Mouse (Mus musculus) brain, embryonic 18.5 days (tissue): ENCODE measurements around the gene Zmiz2.
"Not testable (repeated sequence)": the region's sequence is repeated elsewhere in the genome, so short reads cannot be mapped to it uniquely, and the experiment has no call there.

Experiments
- DNase-seq: peaks from one replicate; pipeline ENCODE4 v3.0.0-alpha.2; 2012; ENCODE audit warnings: low read depth, low spot score

The Zmiz2 gene

DNA sequence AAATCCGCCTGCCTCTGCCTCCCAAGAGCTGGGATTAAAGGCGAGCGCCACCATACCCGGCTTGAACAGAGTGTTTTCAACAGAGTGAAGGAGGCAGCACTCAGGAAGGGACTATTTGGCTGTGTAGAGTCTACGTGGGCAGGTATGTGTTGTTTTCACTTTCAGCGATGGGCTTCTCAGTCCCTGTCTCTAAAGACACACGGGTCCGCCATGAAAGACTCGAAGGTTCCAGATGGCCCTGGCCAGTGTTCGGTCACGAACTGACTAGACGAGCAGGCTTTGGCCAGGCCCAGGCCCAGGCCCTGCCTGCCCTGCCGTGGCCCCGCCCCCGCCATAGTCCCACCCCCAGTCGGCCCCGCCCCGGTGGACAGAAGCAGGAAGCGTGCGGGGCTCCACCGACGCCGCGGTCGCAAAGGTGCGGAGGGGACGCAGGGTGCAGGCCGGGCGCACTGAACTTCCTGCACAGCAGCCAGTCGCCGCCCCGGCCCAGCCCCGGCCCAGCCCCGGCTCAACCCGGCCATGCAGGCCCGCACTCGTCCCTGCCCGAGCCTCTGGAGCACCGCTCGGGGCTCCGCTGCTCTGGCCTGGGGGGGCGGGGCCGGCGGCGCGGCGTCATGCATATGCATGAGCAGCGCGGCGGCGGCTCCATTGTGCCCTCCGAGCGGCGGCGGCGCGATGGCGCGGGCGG lies at the start of gene Zmiz2:
Gene Zmiz2, plus strand, starts transcription at position 349 of the 688 bp plus-strand sequence.
- peak; percentile 82 for DNase-seq

DNA sequence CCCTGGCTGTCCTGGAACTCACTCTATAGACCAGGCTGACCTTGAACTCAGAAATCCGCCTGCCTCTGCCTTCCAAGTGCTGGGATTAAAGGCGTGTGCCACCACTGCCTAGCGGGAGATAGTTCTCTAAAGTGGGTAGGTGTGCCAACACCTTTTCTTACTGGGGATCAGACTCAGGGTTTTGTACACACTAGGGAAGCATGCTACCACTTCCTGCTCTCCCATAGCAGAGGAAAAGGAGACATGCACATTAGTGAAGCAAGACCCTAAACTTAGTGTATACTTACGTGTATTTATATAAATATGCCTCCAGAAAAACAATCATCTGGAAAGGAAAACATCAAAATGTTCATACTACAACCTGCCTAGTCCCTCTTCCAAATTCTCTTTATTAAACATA lies 42.9 kb upstream of the Zmiz2 start:
- no peak for DNase-seq

DNA sequence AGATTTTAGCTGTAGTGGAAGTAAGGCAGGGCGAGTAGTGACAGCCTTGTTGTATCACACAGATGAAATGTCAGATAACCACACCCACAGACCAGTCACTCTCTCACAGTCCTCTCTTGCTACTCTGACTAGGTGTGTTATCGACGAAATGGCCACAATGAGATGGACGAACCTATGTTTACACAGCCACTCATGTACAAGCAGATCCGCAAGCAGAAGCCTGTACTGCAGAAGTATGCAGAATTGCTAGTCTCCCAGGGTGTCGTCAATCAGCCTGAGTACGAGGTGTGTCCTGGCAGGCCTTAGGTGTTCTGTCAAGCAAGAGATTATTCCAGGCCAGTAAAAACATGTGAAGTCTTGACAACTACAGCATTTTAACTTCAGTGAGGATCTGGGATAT lies 41.9 kb upstream of the Zmiz2 start:
- DNase-seq: no peak

DNA sequence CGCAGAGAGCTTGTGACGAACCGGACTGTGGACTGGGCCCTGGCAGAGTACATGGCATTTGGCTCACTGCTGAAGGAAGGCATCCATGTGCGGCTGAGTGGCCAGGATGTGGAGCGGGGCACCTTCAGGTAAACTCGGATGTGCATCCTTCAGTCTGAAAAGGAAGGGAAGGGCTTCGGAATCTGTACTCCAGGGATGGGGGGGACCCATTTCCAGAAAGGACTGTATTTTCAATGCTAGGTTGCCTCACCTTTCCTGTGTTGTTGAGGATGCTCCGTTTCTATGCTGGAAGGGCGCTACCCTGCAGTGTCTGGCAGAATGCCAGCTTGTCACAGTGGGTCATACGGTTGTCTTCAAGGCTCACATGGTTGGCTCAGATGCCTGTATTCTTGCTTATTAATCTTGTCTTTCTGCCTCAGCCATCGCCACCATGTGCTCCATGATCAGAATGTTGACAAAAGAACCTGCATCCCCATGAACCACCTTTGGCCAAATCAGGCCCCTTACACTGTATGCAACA lies 40.1 kb upstream of the Zmiz2 start:
- no peak for DNase-seq

DNA sequence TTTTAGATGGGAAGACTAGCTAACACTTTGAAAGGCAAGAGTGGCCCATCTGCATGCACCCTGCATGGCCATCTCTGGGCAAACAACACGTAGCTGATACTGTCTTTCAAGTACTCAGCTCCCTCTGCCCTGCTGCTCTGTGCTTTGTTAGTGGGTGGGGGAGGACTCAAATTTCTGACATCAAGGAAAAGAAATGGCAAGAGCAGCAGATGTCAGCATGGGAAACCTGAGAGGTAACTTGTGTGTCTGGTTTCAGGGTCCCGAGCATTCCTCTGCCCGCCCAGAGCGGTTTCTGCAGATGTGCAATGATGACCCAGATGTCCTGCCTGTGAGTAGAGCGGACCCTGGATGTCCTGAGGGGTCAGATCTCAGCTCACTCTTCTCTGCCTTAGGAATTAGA lies 39.3 kb upstream of the Zmiz2 start:
- DNase-seq: no peak

DNA sequence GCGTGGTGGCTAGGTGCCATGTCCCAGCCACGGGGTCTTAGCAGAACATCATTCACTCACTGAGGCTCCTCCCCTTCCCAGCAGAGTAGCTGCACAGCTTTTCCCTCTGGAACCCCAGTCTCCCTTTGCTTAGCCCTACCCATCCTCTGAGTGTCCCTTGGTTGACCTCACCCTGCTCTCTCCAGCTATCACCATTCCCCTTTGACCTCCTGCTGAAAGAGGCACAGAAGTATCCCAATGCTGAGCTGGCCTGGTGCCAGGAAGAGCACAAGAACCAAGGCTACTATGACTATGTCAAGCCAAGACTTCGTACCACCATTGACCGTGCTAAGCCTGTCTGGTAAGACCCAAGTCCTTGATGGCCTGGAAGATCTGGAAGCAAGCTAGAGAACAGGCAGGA lies 33.8 kb upstream of the Zmiz2 start:
- no peak for DNase-seq

DNA sequence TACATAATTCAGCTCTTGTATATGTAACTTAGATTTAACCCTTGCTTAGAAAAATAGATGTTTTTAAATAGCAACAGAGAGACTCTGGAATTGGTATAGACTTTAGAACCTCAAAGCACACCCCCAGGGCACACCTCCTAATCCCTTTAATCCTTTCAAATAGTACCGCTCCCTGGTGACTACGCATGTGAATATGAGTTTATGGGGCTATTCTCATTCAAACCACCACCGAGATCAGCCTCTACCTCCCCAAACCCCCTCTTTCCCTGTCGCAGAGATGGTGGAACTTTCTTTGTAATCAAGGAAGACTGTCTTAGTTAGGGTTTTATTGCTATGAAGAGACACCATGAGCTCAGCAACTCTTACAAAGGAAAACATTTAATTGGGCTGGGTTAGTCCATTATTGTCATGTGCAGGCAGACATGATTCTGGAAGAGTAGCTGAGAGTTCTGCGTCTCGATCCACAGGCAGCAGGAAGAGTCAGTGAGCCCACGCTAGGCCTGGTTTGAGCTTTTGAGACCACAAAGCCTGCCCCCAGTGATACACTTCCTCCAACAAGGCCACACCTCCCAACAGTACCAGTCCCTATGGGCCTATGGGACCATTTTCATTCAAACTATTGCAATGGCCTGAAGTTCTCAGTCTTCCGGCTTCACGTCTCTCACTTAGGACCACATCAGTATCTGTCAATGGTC lies 24.1 kb upstream of the Zmiz2 start:
- no peak for DNase-seq

DNA sequence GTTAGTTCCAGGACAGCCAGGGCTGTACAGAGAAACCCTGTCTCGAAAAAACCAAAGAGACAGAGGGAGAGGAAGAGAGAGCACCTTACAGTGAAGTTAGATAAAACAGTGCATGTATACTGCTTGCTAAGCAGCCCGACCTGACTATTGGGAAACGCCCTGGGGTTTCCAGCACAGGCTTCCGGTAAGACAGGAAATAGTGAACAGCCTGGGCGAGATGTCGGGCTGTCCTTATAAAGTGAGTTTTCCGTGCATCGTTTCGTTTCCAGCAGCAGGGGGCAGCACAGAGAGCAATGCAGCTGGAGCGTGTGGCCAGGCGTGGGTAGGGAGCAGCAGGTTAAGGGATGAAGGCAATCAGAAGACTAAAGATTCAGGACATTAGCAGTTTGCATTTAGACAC lies 23.0 kb upstream of the Zmiz2 start:
- DNase-seq: no peak

DNA sequence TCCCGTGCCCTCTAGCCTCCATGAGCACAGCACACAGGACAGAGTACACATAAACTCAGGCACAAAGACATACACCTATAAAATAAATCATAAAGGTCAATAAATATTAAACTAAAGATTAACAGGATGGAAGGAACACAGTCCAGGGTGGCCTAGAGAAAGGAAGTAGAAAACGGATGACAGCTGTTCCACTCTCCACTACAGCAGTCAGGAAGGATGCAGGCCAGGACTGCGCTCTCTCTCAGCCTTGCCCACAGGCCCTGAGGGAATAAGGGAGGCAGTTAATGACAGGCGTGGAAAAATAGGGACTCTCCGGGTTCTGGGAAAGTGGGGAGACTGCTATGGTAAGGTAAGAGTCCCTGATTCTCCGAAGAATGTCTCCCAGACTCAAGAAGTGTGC lies 22.4 kb upstream of the Zmiz2 start:
- DNase-seq: no peak

DNA sequence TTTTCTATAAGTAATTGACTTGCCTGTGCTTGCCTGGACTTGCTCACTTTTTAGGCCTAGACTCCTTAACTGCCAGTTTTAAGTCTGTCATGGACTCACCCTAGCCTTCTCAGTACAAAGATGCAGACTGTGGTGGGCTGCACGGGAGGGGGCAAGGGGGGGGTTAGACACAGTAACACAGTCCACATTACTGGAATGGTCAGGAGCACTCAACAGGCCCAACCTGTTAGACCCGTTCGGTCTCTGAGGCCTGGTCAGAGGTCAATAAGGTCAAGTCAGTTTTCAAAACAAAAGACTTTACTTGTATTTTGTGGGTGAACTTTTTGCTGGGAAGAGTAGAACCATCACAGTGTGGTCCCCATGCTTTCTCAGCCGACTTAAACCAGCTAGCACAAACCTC lies 21.7 kb upstream of the Zmiz2 start:
- DNase-seq: no peak

DNA sequence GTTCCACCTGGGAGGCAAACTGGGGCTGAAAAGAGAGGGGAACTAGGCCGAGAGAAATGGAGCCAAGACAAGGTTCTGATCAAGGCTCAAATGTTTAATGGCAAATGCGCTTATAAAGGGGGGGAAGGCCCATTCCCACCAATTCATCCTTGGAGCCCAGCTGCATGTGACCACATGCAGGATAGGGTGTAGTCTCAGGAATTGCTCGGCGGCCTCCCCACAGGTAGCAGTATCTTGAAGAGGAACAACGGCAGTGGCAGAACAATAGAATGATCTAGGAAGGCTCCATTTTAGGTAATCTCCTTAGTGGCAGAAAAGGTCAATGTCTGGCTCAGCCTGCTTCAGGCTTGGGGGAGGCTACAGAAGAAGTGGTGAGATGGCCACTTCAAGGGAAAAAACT lies 20.9 kb upstream of the Zmiz2 start:
- not testable (repeated sequence) for DNase-seq

DNA sequence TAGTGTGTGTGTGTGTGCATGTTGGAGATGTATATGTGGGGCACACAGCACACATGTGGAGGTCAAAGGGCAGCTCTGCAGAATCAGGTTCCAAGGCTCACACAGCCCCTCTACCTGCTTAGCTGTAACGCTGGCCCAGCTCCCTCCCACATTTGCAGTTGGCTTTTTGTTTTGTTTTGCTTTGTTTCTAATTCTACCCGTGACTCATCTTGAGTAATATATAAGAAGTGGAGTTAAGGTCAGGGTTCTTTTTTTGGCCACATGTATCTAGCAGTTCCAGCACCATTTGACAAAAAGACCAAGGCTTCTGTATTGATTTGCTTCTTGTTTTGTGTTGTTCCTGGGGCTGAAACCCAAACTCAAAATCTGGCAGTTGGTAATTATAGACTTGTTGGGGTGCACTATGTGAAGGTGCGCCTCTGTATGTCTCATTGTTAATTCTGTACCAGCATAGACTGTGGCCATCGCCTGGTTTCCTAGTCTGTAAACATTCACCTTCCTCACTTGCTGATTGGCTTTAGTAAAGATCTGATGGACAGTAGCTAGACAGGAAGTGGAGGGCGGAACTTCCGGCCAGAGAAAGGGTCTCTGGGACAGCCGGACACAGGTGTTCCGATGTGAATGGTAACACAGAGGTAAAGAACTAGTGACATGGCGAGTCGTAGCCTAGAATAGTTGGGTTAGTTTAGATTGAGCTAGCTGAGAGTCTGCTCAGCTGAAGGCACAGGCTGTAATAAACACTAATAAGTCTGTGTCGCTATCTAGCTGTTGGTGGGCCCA lies 17.3 kb upstream of the Zmiz2 start:
- no peak for DNase-seq

DNA sequence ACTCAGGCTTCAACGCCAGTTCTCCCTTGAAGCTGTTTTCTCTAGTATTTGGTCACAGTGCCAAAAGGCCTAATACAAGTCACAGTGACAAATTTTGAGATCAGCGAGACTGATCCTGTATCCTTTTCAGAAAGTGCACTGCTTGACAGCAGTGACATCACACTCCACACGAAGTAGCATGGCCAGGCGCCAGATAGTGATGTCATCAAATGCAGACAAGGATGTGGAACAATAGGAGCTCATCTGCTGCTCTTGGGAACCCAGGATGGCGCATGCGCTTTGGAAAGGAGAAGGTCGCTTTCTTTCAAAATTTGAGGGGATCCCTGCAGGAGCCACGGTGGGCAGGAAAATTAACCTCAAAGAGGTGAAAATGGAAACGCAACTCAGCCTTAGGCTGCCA lies 16.1 kb upstream of the Zmiz2 start:
- no peak for DNase-seq

DNA sequence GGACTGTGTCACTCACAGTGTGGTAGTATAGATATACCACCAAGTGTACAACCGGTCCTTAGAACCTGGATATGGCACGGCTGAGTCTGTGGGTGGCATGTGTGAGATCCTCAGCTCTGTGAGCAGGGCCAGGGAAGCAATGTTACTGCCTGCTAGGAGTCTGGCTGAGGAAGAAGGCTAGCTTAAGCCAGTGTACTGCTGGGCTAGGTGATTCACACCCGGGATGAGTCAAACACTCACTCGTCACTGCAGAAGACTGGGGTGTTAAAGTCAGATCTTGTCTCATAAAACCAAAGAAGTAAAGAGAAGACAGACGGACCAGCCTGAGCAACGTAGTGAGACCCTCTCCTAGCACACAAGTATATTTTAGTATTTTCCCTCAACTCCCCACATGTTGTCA lies 8.0 kb upstream of the Zmiz2 start:
- DNase-seq: no peak

DNA sequence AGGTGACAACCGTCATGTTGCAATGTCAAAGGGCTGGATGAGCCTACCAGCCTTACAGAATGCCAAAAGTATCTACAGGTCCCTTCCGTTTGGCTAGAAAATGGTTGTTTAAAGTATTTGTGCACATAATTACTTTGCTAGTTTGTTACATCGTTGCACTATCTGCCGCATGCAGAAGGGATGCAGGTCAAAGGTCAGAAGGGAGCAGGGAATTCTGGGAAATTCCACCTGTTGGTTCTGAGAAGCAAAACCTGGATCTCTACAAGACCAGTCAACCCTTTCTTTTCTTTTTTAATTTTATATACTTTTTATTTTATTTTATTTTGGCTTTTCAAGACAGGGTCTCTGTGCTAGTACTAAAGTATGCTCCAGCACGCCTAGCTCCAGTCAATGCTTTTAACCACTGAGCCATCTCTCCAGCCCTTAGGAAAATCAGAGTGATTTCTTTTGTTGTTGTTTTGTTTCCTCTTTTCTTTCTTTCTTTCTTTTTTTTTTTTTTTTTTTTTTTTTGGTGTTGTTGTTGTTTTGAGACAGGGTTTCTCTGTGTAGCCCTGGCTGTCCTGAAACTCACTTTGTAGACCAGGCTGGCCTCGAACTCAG lies 648 bp upstream of the Zmiz2 start:
- DNase-seq: no peak

DNA sequence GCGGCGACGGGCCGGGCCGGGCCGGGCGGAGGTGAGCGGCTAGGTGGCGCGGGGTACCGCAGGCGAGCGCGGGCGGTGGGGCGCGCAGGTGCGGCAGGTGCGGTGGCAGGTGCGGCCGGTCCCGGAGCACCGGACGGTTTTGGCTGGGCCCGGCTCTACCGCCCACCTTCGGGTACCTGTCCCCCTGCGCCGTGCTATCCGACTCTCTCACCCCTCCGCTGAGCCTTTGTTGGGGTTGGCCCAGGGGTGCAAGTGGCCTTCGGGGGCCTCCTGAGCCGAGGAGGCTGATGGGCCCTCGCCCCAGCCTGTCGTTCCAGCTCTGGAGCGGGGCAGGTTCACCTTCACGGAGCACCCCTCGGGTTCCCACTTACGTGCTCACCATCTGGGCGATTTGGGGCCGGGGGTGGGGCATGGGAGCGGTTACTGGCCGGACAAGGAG lies 628 bp downstream of the Zmiz2 start:
- no peak for DNase-seq

DNA sequence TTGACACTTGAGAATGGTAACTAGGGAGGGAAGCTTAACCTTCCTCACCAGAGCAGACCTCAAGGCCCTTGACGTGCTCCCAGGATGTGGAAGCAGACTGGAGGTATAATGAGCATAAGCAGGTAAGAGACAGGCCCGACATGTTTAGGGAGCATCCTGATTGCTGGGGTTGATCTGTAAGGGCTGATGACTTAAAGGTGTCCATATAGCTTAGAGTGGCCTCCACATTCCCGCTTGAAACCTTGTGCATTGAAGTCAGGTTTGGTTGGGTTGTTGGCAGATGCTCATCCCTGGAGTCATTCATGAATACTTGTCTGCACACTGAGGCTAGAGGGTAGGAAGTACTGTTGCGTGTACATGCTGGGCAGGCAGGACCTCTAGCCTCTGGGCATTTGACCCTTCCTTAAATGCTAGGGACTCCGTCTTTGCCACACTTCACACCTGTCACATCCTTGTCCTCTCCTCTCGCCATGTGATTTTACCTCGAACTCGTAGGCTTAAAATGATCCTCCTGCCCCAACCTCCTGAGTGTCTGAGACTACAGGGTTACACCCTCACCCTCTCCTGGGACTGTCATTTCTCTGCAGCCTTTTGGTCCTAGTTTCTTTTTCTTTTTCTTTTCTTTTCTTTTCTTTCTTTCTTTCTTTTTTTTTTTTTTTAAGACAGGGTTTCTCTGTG lies 1.6 kb downstream of the Zmiz2 start:
- no peak for DNase-seq

DNA sequence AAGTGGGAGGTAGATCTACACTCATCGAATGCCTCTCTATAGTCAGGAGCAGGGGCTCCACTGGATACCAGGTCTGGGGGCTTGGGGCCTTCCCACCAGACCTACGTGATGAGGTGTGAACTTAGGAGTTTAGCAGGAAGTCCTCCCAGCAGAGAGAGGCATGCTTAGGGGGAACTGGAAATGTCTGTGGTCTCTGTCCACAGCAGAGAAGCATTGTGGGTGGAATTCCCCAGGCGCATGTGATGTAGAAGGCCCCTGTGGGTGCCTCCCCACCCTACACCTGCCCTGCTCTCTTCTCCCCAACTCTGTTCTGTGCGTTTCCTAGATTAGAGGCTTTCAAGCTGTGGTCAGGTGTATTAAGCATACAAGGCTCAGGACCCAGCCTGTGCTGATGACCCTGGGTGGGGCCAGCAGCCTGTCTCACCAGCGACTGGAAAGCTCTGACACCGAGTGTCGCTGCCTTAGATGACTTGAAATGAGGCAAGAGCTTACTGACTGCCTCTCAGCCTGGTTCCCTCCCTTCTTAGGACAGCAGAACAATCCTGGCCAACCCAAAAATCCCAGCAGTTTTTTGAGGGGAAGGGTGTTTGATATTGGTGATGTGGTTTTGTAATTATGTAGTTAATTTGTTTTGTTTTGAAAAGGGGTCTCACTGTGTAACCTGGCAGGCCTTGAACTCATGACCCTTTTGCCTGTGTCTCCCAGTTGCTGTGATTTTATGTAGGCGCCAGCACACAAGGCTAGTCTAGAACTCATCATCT lies 2.8 kb downstream of the Zmiz2 start:
- no peak for DNase-seq

DNA sequence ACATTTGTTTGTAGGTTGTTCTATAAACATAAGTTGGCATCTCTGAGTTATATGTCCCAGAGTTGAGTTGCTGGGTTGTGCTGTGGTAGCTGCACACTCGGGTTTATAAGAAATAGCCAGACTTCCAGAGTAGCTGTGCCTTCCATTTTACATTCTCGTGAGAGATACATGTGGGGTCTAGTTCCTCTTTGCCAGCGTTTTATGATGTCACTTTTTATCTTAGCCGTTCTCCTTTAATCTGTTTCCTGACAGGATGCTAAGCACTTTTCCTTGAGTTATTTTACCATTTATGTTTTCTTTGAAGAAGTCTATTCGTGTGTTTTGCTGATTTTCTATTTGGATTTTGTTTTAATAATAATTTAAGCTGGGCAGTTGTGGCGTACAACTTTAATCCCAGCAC lies 4.0 kb downstream of the Zmiz2 start:
- no peak for DNase-seq

DNA sequence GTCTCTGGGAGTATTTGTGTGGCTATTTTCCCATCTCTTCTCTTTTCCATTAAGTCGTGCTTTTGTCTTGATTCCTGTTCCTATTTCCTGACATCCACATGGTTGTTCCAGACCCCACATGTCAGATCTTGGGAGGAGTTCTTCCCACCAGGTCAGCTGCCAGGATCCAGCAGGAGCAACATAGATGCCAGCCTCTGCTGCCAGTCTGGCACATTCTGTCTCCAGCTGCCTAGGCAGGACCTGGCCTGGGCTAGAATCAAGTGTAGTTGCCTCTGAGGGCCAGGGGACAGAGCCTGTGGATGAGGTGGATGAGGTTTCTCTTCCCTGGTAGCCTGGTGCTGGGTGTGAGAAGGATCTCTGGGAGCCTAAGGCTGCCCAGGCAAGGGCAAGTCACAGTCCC lies 5.0 kb downstream of the Zmiz2 start:
- DNase-seq: no peak

DNA sequence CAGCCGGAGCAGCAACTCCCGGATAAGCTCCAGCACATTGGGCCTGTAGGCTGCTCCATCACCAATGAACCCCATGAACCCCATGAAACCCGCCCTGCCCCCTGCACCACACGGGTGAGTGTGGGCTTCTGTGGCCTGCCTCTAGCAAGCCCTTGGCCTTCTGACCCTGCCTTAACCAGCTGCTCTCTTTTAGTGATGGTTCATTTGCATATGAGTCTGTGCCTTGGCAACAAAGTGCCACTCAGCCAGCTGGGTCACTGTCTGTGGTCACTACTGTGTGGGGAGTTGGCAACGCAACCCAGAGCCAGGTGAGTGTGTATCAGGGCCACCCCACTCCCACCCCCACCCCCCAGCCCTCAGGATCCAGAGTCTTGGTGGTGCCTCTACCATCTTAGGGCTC lies 6.7 kb downstream of the Zmiz2 start:
- no peak for DNase-seq
